Mouse (Mus musculus): ENCODE results near the gene Gm14743. TPM values are rescaled to one million over a fixed set of nuclear protein-coding genes. Genes with fewer than 3 reads are reported as not detected.

Gene Gm14743
- total RNA-seq (2023) = not detected

DNA sequence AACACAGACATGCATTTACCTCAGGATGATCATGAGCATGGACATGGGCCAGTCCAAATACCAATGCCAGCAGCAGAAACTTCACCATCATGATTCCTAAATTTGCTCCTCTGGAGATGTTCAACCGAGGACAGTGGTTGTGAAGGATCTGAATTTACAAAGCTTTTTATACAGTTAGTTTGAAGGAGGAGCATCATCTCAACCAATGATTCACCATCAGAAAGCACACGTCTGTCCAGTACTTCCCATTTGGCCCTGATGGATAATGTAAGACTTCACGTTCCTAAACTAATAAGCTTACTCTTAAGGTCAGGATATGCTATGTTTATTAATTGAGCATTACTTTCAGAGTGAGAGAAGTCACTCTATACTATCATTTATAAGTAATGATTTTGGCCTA lies at the start of gene Gm14743:
TSS of gene Gm14743 (minus strand) at position 101 of the 400 bp plus-strand sequence.

Other genes starting within 250 kb of the Gm14743 start
- gene Obp1a, start 154.5 kb downstream of the Gm14743 start, total RNA-seq (2023) = not detected
- not detected for gene Gm5938, start 120.5 kb downstream of the Gm14743 start, total RNA-seq (2023)
- gene Obp1b, start 59.1 kb downstream of the Gm14743 start, total RNA-seq (2023) = not detected
- not detected for gene 4930480E11Rik, start 123.7 kb upstream of the Gm14743 start, total RNA-seq (2023)